Mouse (Mus musculus): ENCODE data around the gene Polm. TPM values are rescaled to one million over a fixed set of nuclear protein-coding genes. Genes with fewer than 3 reads are reported as not detected.
"Not testable (repeated sequence)": the region's sequence is repeated elsewhere in the genome, so short reads cannot be mapped to it uniquely, and the experiment has no call there.

Gene Polm
- polyA plus RNA-seq, 1 experiment from 2014 or later, result 10.0 TPM

GRCm38 (mm10) chr11:5828509-5829191 lies 9.2 kb downstream of the Polm start:
- ATAC-seq (ENCODE audit: borderline replicate concordance, extremely low read depth, low FRiP score, low TSS enrichment), result no peak
- H3K27ac ChIP-seq, result no peak overlapping the region

GRCm38 (mm10) chr11:5827931-5828330 lies 9.9 kb downstream of the Polm start:
- no peak overlapping the region for H3K9ac ChIP-seq
- WGBS, result 86% methylated on average over 5 of the region's 5 CpGs
- H3K9me3 ChIP-seq, result no peaks in the 10 kb centered on the region
- H3K4me3 ChIP-seq, result no peak overlapping the region
- no peak overlapping the region for H3K27ac ChIP-seq
- ATAC-seq (ENCODE audit: borderline replicate concordance, extremely low read depth, low FRiP score, low TSS enrichment), result no peak
- no peaks in the 10 kb centered on the region for H3K4me1 ChIP-seq
- no peak overlapping the region for H3K4me2 ChIP-seq
- peaks cover 22% of the 10 kb centered on the region; the same call in 1 of the 2 replicates for H3K36me3 ChIP-seq
- H3K27me3 ChIP-seq, result no peaks in the 10 kb centered on the region

More at GRCm38 (mm10) chr11:5828509-5829191, 9.2 kb downstream of the Polm start:
- Histone ChIP-seq H3K9me3 (no peaks in the 10 kb centered on the region), H3K27me3 (no peaks in the 10 kb centered on the region), H3K4me2 (no peak overlapping the region), H3K9ac (no peak overlapping the region), H3K4me3 (no peak overlapping the region), H3K36me3 (peaks cover 22% of the 10 kb centered on the region; the same call in 1 of the 2 replicates), H3K4me1 (no peaks in the 10 kb centered on the region)
- whole genome bisulfite sequencing, result 78% methylated on average over 11 of the region's 11 CpGs

- ATAC-seq (ENCODE audit: borderline replicate concordance, extremely low read depth, low FRiP score, low TSS enrichment), result no peak
- H3K9ac ChIP-seq, result no peak overlapping the region
- H3K27ac ChIP-seq, result no peak overlapping the region
- no peak overlapping the region for H3K4me3 ChIP-seq
- H3K9me3 ChIP-seq, result no peaks in the 10 kb centered on the region
- no peaks in the 10 kb centered on the region for H3K27me3 ChIP-seq
- no peak overlapping the region for H3K4me2 ChIP-seq
- H3K4me1 ChIP-seq, result no peaks in the 10 kb centered on the region
- peaks cover 15% of the 10 kb centered on the region; the same call in 1 of the 2 replicates for H3K36me3 ChIP-seq
Observed at GRCm38 (mm10) chr11:5825432-5825831, 12.4 kb downstream of the Polm start.

GRCm38 (mm10) chr11:5819223-5819622 lies 18.6 kb downstream of the Polm start:
- WGBS, result 63% methylated on average over 2 of the region's 2 CpGs
- H3K36me3 ChIP-seq, result no peaks in the 10 kb centered on the region
- H3K4me3 ChIP-seq, result no peak overlapping the region
- H3K9me3 ChIP-seq, result no peaks in the 10 kb centered on the region
- no peak overlapping the region for H3K27ac ChIP-seq
- H3K4me2 ChIP-seq, result no peak overlapping the region
- ATAC-seq (ENCODE audit: borderline replicate concordance, extremely low read depth, low FRiP score, low TSS enrichment), result no peak
- no peak overlapping the region for H3K9ac ChIP-seq
- no peaks in the 10 kb centered on the region for H3K27me3 ChIP-seq
- no peaks in the 10 kb centered on the region for H3K4me1 ChIP-seq

- H3K27me3 ChIP-seq, result no peaks in the 10 kb centered on the region
- H3K36me3 ChIP-seq, result no peaks in the 10 kb centered on the region
- no peak overlapping the region for H3K27ac ChIP-seq
- H3K9ac ChIP-seq, result no peak overlapping the region
- H3K9me3 ChIP-seq, result no peaks in the 10 kb centered on the region
- no peak for ATAC-seq (ENCODE audit: borderline replicate concordance, extremely low read depth, low FRiP score, low TSS enrichment)
- no peak overlapping the region for H3K4me3 ChIP-seq
- no peak overlapping the region for H3K4me2 ChIP-seq
- H3K4me1 ChIP-seq, result no peaks in the 10 kb centered on the region
- WGBS, result 72% methylated on average over 10 of the region's 10 CpGs
Observed at GRCm38 (mm10) chr11:5813381-5813780, 24.4 kb downstream of the Polm start.

GRCm38 (mm10) chr11:5809487-5809886 lies 28.3 kb downstream of the Polm start:
- not testable (repeated sequence) for ATAC-seq (ENCODE audit: borderline replicate concordance, extremely low read depth, low FRiP score, low TSS enrichment); H3K9ac ChIP-seq; H3K4me3 ChIP-seq; H3K27ac ChIP-seq; H3K9me3 ChIP-seq; H3K36me3 ChIP-seq; H3K4me2 ChIP-seq; H3K4me1 ChIP-seq; H3K27me3 ChIP-seq
- 91% methylated on average over 4 of the region's 4 CpGs for WGBS

DNA sequence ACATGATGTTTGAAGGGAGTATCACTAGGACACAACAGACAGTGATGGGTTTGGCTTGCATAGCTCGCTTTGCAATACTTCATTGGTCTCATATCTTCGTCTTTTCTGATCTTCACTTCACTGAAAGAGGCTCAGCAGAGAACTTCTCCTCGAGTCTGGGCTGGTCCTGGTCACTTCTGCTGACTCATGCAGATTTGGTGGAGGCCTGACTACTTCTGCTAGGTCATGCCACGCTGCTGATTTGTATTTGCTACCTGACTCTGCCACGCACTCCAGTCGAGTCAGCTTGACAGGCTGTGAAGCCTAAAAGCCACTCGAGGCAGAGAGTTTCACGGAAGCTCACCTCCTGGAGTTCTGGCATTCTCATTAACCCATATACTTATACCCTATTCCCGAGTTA lies 29.9 kb downstream of the Polm start:
- H3K36me3 ChIP-seq, result no peaks in the 10 kb centered on the region
- H3K4me2 ChIP-seq, result no peak overlapping the region
- no peak overlapping the region for H3K27ac ChIP-seq
- H3K4me1 ChIP-seq, result no peaks in the 10 kb centered on the region
- no peak overlapping the region for H3K9ac ChIP-seq
- no peaks in the 10 kb centered on the region for H3K27me3 ChIP-seq
- no peak overlapping the region for H3K4me3 ChIP-seq
- WGBS, result 82% methylated on average over 9 of the region's 9 CpGs
- no peaks in the 10 kb centered on the region for H3K9me3 ChIP-seq
- ATAC-seq (ENCODE audit: borderline replicate concordance, extremely low read depth, low FRiP score, low TSS enrichment), result no peak

DNA sequence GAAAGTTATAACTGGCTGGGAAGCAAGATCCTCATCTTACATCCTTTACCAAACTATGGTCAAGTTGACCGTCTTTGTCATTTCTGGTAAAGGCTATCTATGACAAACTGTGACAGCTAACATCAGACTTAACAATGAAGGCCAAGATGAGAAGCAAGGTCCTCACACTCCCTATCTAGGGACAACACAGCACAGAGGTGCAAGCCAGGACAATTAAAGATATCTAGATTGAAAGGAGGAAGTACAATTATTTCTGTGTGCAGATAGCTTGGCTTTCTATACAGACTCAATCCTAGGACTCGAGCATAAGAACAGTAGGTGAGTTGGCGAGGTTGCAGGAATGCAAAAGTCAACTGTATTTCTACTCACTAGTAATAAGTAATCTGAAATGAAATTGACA lies 32.1 kb downstream of the Polm start:
- 78% methylated on average over 3 of the region's 3 CpGs for WGBS
- H3K4me2 ChIP-seq, result no peak overlapping the region
- no peaks in the 10 kb centered on the region; the same call in 1 of the 2 replicates for H3K36me3 ChIP-seq
- no peak overlapping the region for H3K4me3 ChIP-seq
- H3K27ac ChIP-seq, result no peak overlapping the region
- no peak overlapping the region for H3K9ac ChIP-seq
- H3K9me3 ChIP-seq, result no peaks in the 10 kb centered on the region
- ATAC-seq (ENCODE audit: borderline replicate concordance, extremely low read depth, low FRiP score, low TSS enrichment), result no peak
- no peaks in the 10 kb centered on the region for H3K27me3 ChIP-seq
- H3K4me1 ChIP-seq, result 0 out of 2 replicates have a peak, but pooled peaks cover 3% of the 10 kb centered on the region

GRCm38 (mm10) chr11:5804174-5804573 lies 33.6 kb downstream of the Polm start:
- Histone ChIP-seq H3K36me3 (peaks cover 14% of the 10 kb centered on the region), H3K9me3 (no peaks in the 10 kb centered on the region), H3K4me1 (peaks cover 17% of the 10 kb centered on the region; the same call in 1 of the 2 replicates), H3K27me3 (no peaks in the 10 kb centered on the region), H3K27ac (no peak overlapping the region), H3K9ac (no peak overlapping the region), H3K4me2 (no peak overlapping the region), H3K4me3 (no peak overlapping the region)
- ATAC-seq (ENCODE audit: borderline replicate concordance, extremely low read depth, low FRiP score, low TSS enrichment), result no peak
- WGBS, result 49% methylated on average over 5 of the region's 5 CpGs

- H3K36me3 ChIP-seq, result peaks cover 19% of the 10 kb centered on the region
- H3K4me1 ChIP-seq, result peaks cover 21% of the 10 kb centered on the region; the same call in 1 of the 2 replicates
- WGBS, result 35% methylated on average over 8 of the region's 8 CpGs
- H3K9ac ChIP-seq, result no peak within 1 kb of the TSS
- no peak within 1 kb of the TSS for H3K4me2 ChIP-seq
- no peak within 1 kb of the TSS for H3K27ac ChIP-seq
- no peaks in the 10 kb centered on the region for H3K9me3 ChIP-seq
- ATAC-seq (ENCODE audit: borderline replicate concordance, extremely low read depth, low FRiP score, low TSS enrichment), result no peak; the same call in 1 of the 2 replicates
- no peak within 1 kb of the TSS for H3K4me3 ChIP-seq
- H3K27me3 ChIP-seq, result no peaks in the 10 kb centered on the region
Observed at GRCm38 (mm10) chr11:5803551-5803981, 34.2 kb downstream of the Polm start, which contains the start of gene Pgam2. Gene Pgam2, minus strand, starts transcription at chr11:5803733.

DNA sequence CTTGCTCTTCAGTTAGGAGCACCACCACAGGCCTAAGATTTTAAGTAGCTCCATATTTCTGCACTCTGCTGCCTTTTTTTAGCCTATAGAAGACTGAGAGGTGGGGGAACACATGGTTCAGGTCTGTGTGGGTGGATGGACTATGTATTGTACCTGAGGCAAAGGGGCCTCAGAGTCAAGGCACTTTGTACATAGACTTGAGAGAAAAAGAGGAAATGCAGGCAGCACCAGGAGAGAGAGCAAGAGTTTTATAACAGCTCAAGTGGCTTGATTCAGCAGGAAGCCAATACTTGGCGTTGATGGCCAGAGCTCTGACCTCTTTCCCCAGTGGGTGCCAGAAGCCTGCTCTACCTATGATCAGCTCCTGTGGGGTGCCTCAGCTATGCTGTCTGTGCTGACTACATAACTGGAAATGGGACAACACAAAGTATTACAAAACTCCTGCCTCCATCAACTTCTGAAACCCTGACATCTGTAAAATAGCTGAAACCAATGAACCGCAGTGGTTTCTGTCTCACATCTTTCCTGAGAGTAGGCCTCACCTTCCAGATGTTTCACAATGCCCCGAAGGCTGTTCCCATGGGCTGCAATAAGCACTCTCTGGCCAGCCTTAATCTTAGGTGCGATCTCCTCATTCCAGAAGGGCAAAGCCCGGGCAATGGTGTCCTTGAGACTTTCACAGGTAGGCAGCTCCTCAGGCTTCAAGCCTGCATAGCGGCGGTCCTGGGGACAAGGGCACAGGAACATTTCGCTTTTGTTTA lies 35.2 kb downstream of the Polm start:
- Histone ChIP-seq H3K4me3 (no peak overlapping the region), H3K4me2 (no peak overlapping the region), H3K27me3 (no peaks in the 10 kb centered on the region), H3K4me1 (peaks cover 21% of the 10 kb centered on the region; the same call in 1 of the 2 replicates), H3K9me3 (no peaks in the 10 kb centered on the region), H3K27ac (no peak overlapping the region), H3K36me3 (peaks cover 26% of the 10 kb centered on the region), H3K9ac (no peak overlapping the region)
- WGBS, result 65% methylated on average over 8 of the region's 8 CpGs
- ATAC-seq (ENCODE audit: borderline replicate concordance, extremely low read depth, low FRiP score, low TSS enrichment), result no peak

DNA sequence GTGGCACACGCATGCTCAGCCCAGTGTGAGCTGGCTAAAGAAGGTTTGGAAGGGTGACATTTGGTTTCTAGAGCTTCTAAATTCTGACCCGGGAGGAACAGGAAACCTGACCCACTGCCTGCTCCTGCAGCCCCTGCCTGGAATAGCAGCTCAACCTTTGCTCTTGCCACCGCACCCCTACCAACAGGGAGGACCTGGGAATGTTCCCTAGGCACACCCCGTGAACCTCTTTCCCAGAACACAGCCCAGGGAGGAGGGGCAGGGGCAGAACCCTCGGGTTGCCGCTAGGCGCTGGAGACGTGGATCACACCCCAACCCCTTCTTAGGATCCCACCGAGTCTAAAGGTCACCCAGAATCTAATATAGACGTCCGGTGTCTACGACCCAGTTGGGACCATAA lies 35.8 kb downstream of the Polm start:
- no peak for ATAC-seq (ENCODE audit: borderline replicate concordance, extremely low read depth, low FRiP score, low TSS enrichment)
- Histone ChIP-seq H3K4me2 (no peak overlapping the region), H3K27ac (no peak overlapping the region), H3K9me3 (no peaks in the 10 kb centered on the region), H3K36me3 (peaks cover 33% of the 10 kb centered on the region), H3K27me3 (no peaks in the 10 kb centered on the region), H3K9ac (no peak overlapping the region), H3K4me1 (peaks cover 21% of the 10 kb centered on the region; the same call in 1 of the 2 replicates), H3K4me3 (no peak overlapping the region)
- 58% methylated on average over 12 of the region's 12 CpGs for WGBS

Measured in lung, embryonic 15.5 days (tissue).